Mouse (Mus musculus) cortical plate, adult 2 months (tissue): ENCODE measurements around the gene Slc25a30.

Experiments
- CTCF ChIP-seq: fragments of 200-500 bp; IDR thresholded peaks from 2 replicates; pipeline ENCODE4 v1.5.1; 2011; ENCODE audit warnings: mild to moderate bottlenecking, control low read depth, low read length; ENCODE audit not compliant: insufficient read depth; ENCODE audit errors: extremely low read depth
- POLR2A ChIP-seq: fragments of 200-500 bp; IDR thresholded peaks from 2 replicates; pipeline ENCODE4 v1.6.1; 2011; ENCODE audit warnings: mild to moderate bottlenecking, low read length, control low read depth; ENCODE audit not compliant: insufficient read depth; ENCODE audit errors: extremely low read depth

- no peak for TF ChIP-seq POLR2A
- no peak for TF ChIP-seq CTCF
These were observed 18.6 kb downstream of the Slc25a30 start for GRCm38 (mm10) chr14:75768275-75768608.
